Mouse (Mus musculus) hindbrain, embryonic 11.5 days (tissue): ENCODE data around the gene Cep131. TPM values are rescaled to one million over a fixed set of nuclear protein-coding genes. Genes with fewer than 3 reads are reported as not detected.

Source experiments
- ATAC-seq: fragments of 200-750 bp; cut with Nextera tagmentation; 2 replicates; pipeline ENCODE4 v1.8.0; 2017; ENCODE audit warnings: mild to moderate bottlenecking, moderate TSS enrichment, moderate library complexity; ENCODE audit not compliant: low FRiP score
- DNase-seq: peaks from one replicate; pipeline ENCODE4 v3.0.0-alpha.2; 2015; ENCODE audit warnings: low spot score
- H3K27ac ChIP-seq: fragments of 300-500 bp; sonication (generic); 2 replicates; pipeline ENCODE4 v1.5.1; 2014; ENCODE audit warnings: mild to moderate bottlenecking, low read depth, low read length
- H3K27me3 ChIP-seq: fragments of 300-500 bp; sonication (generic); 2 replicates; pipeline ENCODE4 v1.6.1; 2014; ENCODE audit warnings: mild to moderate bottlenecking, low read length, moderate library complexity, mixed read lengths; ENCODE audit not compliant: control insufficient read depth, insufficient read depth
- H3K36me3 ChIP-seq: fragments of 300-500 bp; sonication (generic); 2 replicates; pipeline ENCODE4 v1.6.1; 2014; ENCODE audit warnings: mild to moderate bottlenecking, low read length, moderate library complexity, mixed read lengths; ENCODE audit not compliant: control insufficient read depth, insufficient read depth
- H3K4me1 ChIP-seq: fragments of 300-500 bp; sonication (generic); replicated peaks from 2 replicates; pipeline ENCODE4 v1.6.1; 2014; ENCODE audit warnings: low read length, mixed read lengths; ENCODE audit not compliant: control insufficient read depth, insufficient read depth
- H3K4me2 ChIP-seq: fragments of 300-500 bp; sonication (generic); replicated peaks from 2 replicates; pipeline ENCODE4 v1.6.1; 2014; ENCODE audit warnings: mild to moderate bottlenecking, low read depth, low read length
- H3K4me3 ChIP-seq: fragments of 300-500 bp; sonication (generic); 2 replicates; pipeline ENCODE4 v1.5.1; 2014; ENCODE audit warnings: low read depth, low read length
- H3K9ac ChIP-seq: fragments of 300-500 bp; sonication (generic); 2 replicates; pipeline ENCODE4 v1.6.1; 2014; ENCODE audit warnings: low read depth, low read length
- H3K9me3 ChIP-seq: fragments of 300-500 bp; sonication (generic); 2 replicates; pipeline ENCODE4 v1.6.1; 2016; ENCODE audit warnings: low read length; ENCODE audit not compliant: control insufficient read depth
- WGBS: fragments of 180-500 bp; shearing (Covaris S2); extraction: QIAGEN DNeasy Blood & Tissue Kit; methylation state at CpG from one replicate; pipeline ENCODE4 v1.1.7; 2014; 5-methylcytosine and 5-hydroxymethylcytosine counted together
- polyA plus RNA-seq: library from polyadenylated mRNA; unstranded; fragments of >200 nt; fragmentation: Nextera tagmentation; extraction: Ambion mirVana; gene quantifications from 2 replicates; pipeline ENCODE4 v1.2.1, GENCODE M21; 2014

The Cep131 gene
- polyA plus RNA-seq, 1 experiment from 2014 or later = 24.6 TPM

GRCm38 (mm10) chr11:120029431-120030144 is 57.0 kb downstream of the Cep131 start:
- WGBS = 45% methylated on average over 9 of the region's 9 CpGs
- H3K4me3 ChIP-seq = no peak overlapping the region
- H3K9me3 ChIP-seq = no peaks in the 10 kb centered on the region
- no peak overlapping the region for H3K4me2 ChIP-seq
- H3K27ac ChIP-seq = no peak overlapping the region
- no peaks in the 10 kb centered on the region for H3K36me3 ChIP-seq
- H3K27me3 ChIP-seq = no peaks in the 10 kb centered on the region
- no peak for DNase-seq
- no peak for ATAC-seq
- no peak overlapping the region for H3K9ac ChIP-seq
- H3K4me1 ChIP-seq = 0 out of 2 replicates have a peak, but pooled peaks cover 3% of the 10 kb centered on the region

GRCm38 (mm10) chr11:120028319-120029092 is 58.1 kb downstream of the Cep131 start:
- Histone ChIP-seq H3K4me3 (no peak overlapping the region), H3K27me3 (no peaks in the 10 kb centered on the region), H3K4me2 (no peak overlapping the region), H3K9me3 (no peaks in the 10 kb centered on the region), H3K27ac (no peak overlapping the region), H3K36me3 (no peaks in the 10 kb centered on the region), H3K9ac (no peak overlapping the region), H3K4me1 (0 out of 2 replicates have a peak, but pooled peaks cover 3% of the 10 kb centered on the region)
- ATAC-seq (no peak), DNase-seq (no peak)
- WGBS = 57% methylated on average over 18 of the region's 18 CpGs

GRCm38 (mm10) chr11:120026941-120027340 is 59.7 kb downstream of the Cep131 start:
- no peaks in the 10 kb centered on the region for H3K27me3 ChIP-seq
- H3K9ac ChIP-seq = no peak overlapping the region
- peaks cover 11% of the 10 kb centered on the region for H3K4me1 ChIP-seq
- H3K36me3 ChIP-seq = no peaks in the 10 kb centered on the region
- H3K4me2 ChIP-seq = no peak overlapping the region
- no peak overlapping the region for H3K27ac ChIP-seq
- no peak for DNase-seq
- 79% methylated on average over 3 of the region's 3 CpGs for WGBS
- no peak for ATAC-seq
- no peak overlapping the region for H3K4me3 ChIP-seq
- no peaks in the 10 kb centered on the region for H3K9me3 ChIP-seq

GRCm38 (mm10) chr11:120022841-120023240 is 63.8 kb downstream of the Cep131 start:
- H3K9ac ChIP-seq = no peak overlapping the region
- H3K27ac ChIP-seq = no peak overlapping the region
- 51% methylated on average over 12 of the region's 12 CpGs for WGBS
- DNase-seq = no peak
- no peaks in the 10 kb centered on the region for H3K9me3 ChIP-seq
- ATAC-seq = peak; percentile 49; the same call in 1 of the 2 replicates
- H3K4me3 ChIP-seq = no peak overlapping the region
- no peak overlapping the region for H3K4me2 ChIP-seq
- H3K4me1 ChIP-seq = peaks cover 17% of the 10 kb centered on the region
- no peaks in the 10 kb centered on the region for H3K36me3 ChIP-seq
- H3K27me3 ChIP-seq = no peaks in the 10 kb centered on the region

GRCm38 (mm10) chr11:120022216-120022615 is 64.4 kb downstream of the Cep131 start:
- 60% methylated on average over 8 of the region's 8 CpGs for WGBS
- no peak overlapping the region for H3K4me3 ChIP-seq
- no peak overlapping the region for H3K27ac ChIP-seq
- H3K27me3 ChIP-seq = no peaks in the 10 kb centered on the region
- H3K9me3 ChIP-seq = no peaks in the 10 kb centered on the region
- DNase-seq (no peak), ATAC-seq (no peak)
- no peak overlapping the region for H3K4me2 ChIP-seq
- no peaks in the 10 kb centered on the region for H3K36me3 ChIP-seq
- H3K4me1 ChIP-seq = peaks cover 17% of the 10 kb centered on the region
- H3K9ac ChIP-seq = no peak overlapping the region

GRCm38 (mm10) chr11:120021367-120021766 is 65.3 kb downstream of the Cep131 start:
- no peaks in the 10 kb centered on the region for H3K27me3 ChIP-seq
- no peak for DNase-seq
- WGBS = 90% methylated on average over 16 of the region's 16 CpGs
- H3K4me2 ChIP-seq = no peak overlapping the region
- H3K9ac ChIP-seq = no peak overlapping the region
- no peak for ATAC-seq
- H3K36me3 ChIP-seq = no peaks in the 10 kb centered on the region
- H3K27ac ChIP-seq = no peak overlapping the region
- no peak overlapping the region for H3K4me3 ChIP-seq
- peaks cover 17% of the 10 kb centered on the region for H3K4me1 ChIP-seq
- H3K9me3 ChIP-seq = no peaks in the 10 kb centered on the region

- Histone ChIP-seq H3K4me1 (peaks cover 17% of the 10 kb centered on the region), H3K27me3 (no peaks in the 10 kb centered on the region), H3K4me2 (no peak overlapping the region), H3K36me3 (no peaks in the 10 kb centered on the region), H3K9me3 (no peaks in the 10 kb centered on the region), H3K9ac (no peak overlapping the region), H3K27ac (no peak overlapping the region), H3K4me3 (no peak overlapping the region)
- no peak for ATAC-seq
- DNase-seq = no peak
- WGBS = 53% methylated on average over 23 of the region's 23 CpGs
Observed at GRCm38 (mm10) chr11:120019542-120020440, 66.8 kb downstream of the Cep131 start.

GRCm38 (mm10) chr11:120017011-120017410 is 69.6 kb downstream of the Cep131 start:
- Histone ChIP-seq H3K36me3 (no peaks in the 10 kb centered on the region), H3K9ac (no peak overlapping the region), H3K27me3 (peaks cover 5% of the 10 kb centered on the region; the same call in 1 of the 2 replicates), H3K4me3 (no peak overlapping the region), H3K4me1 (peaks cover 19% of the 10 kb centered on the region), H3K9me3 (no peaks in the 10 kb centered on the region), H3K4me2 (no peak overlapping the region), H3K27ac (no peak overlapping the region)
- ATAC-seq (no peak), DNase-seq (no peak)
- WGBS = 80% methylated on average over 8 of the region's 8 CpGs
